Mouse (Mus musculus): ENCODE results near the gene Fbxl8. TPM values are rescaled to one million over a fixed set of nuclear protein-coding genes. Genes with fewer than 3 reads are reported as not detected.

The Fbxl8 gene
- total RNA-seq, 2 experiments from 2014 or later = 0.86 to 1.4 TPM

GRCm38 (mm10) chr8:105254152-105254965 is 10.1 kb upstream of the Fbxl8 start:
- peak; percentile 85 to 87 for DNase-seq (ENCODE audit: low spot score in 2 of 2)
- intact Hi-C loops (cut with DNase I) = loop anchor here (5.0 kb wide), 1 partner anchor 33 kb away; the partner anchor contains the start of gene 4931428F04Rik

GRCm38 (mm10) chr8:105254966-105255350 is 9.5 kb upstream of the Fbxl8 start, which contains the start of gene B3gnt9:
Gene B3gnt9 (minus strand): TSS chr8:105255153.
- DNase-seq (ENCODE audit: low spot score in 2 of 2) = peak in 1 of 2 experiments; percentile 21
- intact Hi-C loops (cut with DNase I) = loop anchor here (5.0 kb wide), 1 partner anchor 32 kb away; the partner anchor contains the start of gene 4931428F04Rik

GRCm38 (mm10) chr8:105257318-105258114 is 6.9 kb upstream of the Fbxl8 start:
- intact Hi-C loops (cut with DNase I) = no loop called here

GRCm38 (mm10) chr8:105258911-105259720 is 5.3 kb upstream of the Fbxl8 start:
- DNase-seq (ENCODE audit: low spot score in 2 of 2) = peak; percentile 30 to 45
- intact Hi-C loops (cut with DNase I) = no loop called here

More at GRCm38 (mm10) chr8:105257318-105258114, 6.9 kb upstream of the Fbxl8 start:
- DNase-seq (ENCODE audit: low spot score in 2 of 2) = no peak

- intact Hi-C loops (cut with DNase I) = no loop called here
- DNase-seq (ENCODE audit: low spot score in 2 of 2) = peak; percentile 68 to 69
Measured at GRCm38 (mm10) chr8:105259721-105260320, 4.6 kb upstream of the Fbxl8 start.

GRCm38 (mm10) chr8:105260371-105261099 is 3.9 kb upstream of the Fbxl8 start:
- no peak for DNase-seq (ENCODE audit: low spot score in 2 of 2)
- intact Hi-C loops (cut with DNase I) = no loop called here

- intact Hi-C loops (cut with DNase I) = no loop called here
Measured at GRCm38 (mm10) chr8:105261326-105261980, 3.0 kb upstream of the Fbxl8 start.

GRCm38 (mm10) chr8:105263244-105263912 is 1.1 kb upstream of the Fbxl8 start:
- intact Hi-C loops (cut with DNase I) = no loop called here
- no peak for DNase-seq (ENCODE audit: low spot score in 2 of 2)

More at GRCm38 (mm10) chr8:105261326-105261980, 3.0 kb upstream of the Fbxl8 start:
- no peak for DNase-seq (ENCODE audit: low spot score in 2 of 2)

- DNase-seq (ENCODE audit: low spot score in 2 of 2) = no peak
- intact Hi-C loops (cut with DNase I) = no loop called here
Measured at GRCm38 (mm10) chr8:105265128-105265527, 680 bp downstream of the Fbxl8 start.

GRCm38 (mm10) chr8:105266775-105267174 is 2.3 kb downstream of the Fbxl8 start:
- no peak for DNase-seq (ENCODE audit: low spot score in 2 of 2)
- intact Hi-C loops (cut with DNase I) = no loop called here

GRCm38 (mm10) chr8:105268342-105269074 is 4.1 kb downstream of the Fbxl8 start:
- peak; percentile 87 to 90 for DNase-seq (ENCODE audit: low spot score in 2 of 2)
- intact Hi-C loops (cut with DNase I) = no loop called here

GRCm38 (mm10) chr8:105269075-105269458 is 4.6 kb downstream of the Fbxl8 start:
- DNase-seq (ENCODE audit: low spot score in 2 of 2) = no peak
- intact Hi-C loops (cut with DNase I) = no loop called here

- peak; percentile 54 to 74 for DNase-seq (ENCODE audit: low spot score in 2 of 2)
- intact Hi-C loops (cut with DNase I) = no loop called here
Measured at GRCm38 (mm10) chr8:105269461-105269947, 5.1 kb downstream of the Fbxl8 start, which contains the start of gene Hsf4. Gene Hsf4 (plus strand): TSS chr8:105269801.

GRCm38 (mm10) chr8:105270101-105270915 is 5.9 kb downstream of the Fbxl8 start:
- intact Hi-C loops (cut with DNase I) = no loop called here
- DNase-seq (ENCODE audit: low spot score in 2 of 2) = no peak

GRCm38 (mm10) chr8:105270916-105271186 is 6.4 kb downstream of the Fbxl8 start:
- DNase-seq (ENCODE audit: low spot score in 2 of 2) = no peak
- intact Hi-C loops (cut with DNase I) = no loop called here

GRCm38 (mm10) chr8:105275387-105275786 is 10.9 kb downstream of the Fbxl8 start:
- intact Hi-C loops (cut with DNase I) = no loop called here

More at GRCm38 (mm10) chr8:105275387-105275786, 10.9 kb downstream of the Fbxl8 start:
- no peak for DNase-seq (ENCODE audit: low spot score in 2 of 2)

All from left cerebral cortex, postnatal 36 days (tissue).